Mouse (Mus musculus): ENCODE measurements around the gene Klf11. TPM values are rescaled to one million over a fixed set of nuclear protein-coding genes. Genes with fewer than 3 reads are reported as not detected.

The Klf11 gene
- 47.6 and 49.6 TPM in 2 replicates for total RNA-seq (2023)

GRCm38 (mm10) chr12:24651063-24651557 lies at the start of gene Klf11:
Gene Klf11 (plus strand): TSS chr12:24651274.

DNA sequence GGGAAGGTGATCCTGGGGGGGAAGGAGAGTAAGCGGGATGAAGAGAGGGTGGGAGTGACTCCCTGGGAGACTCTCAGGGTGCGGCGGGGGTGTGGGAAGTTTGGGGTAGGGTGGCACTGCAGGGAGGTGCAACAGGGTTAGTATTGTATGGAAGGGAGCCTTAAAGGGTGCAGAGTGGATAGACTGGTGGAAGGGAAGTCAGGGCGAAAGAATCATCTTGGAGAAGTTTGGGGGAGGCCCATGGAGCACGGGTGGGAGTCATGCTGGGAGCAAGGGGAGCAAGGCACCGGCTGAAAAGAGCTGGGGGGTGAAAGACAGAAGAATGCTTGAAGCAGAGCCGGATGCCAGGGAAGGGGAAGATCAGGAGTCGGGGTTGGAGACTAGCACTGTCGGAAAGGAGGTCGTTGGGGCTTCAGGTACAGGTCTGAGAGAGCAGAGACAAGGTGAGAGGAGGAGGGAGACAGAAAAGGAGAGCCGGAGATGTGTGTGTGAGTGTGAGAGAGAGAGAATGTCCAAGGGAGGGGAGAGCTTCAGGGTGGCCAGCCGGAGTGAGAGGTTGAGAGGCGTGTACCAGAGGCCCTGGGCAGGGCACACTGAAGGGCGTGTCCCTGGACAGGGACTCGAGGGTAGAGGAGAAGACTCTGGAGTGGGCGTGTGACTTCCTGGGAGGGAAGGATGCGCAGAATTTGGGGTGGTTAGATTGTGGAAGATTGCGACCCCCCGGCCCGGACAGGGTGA lies 30.4 kb downstream of the Klf11 start, which contains the start of gene Cys1:
Gene Cys1 (minus strand): TSS at position 528 of the 738 bp plus-strand sequence.

DNA sequence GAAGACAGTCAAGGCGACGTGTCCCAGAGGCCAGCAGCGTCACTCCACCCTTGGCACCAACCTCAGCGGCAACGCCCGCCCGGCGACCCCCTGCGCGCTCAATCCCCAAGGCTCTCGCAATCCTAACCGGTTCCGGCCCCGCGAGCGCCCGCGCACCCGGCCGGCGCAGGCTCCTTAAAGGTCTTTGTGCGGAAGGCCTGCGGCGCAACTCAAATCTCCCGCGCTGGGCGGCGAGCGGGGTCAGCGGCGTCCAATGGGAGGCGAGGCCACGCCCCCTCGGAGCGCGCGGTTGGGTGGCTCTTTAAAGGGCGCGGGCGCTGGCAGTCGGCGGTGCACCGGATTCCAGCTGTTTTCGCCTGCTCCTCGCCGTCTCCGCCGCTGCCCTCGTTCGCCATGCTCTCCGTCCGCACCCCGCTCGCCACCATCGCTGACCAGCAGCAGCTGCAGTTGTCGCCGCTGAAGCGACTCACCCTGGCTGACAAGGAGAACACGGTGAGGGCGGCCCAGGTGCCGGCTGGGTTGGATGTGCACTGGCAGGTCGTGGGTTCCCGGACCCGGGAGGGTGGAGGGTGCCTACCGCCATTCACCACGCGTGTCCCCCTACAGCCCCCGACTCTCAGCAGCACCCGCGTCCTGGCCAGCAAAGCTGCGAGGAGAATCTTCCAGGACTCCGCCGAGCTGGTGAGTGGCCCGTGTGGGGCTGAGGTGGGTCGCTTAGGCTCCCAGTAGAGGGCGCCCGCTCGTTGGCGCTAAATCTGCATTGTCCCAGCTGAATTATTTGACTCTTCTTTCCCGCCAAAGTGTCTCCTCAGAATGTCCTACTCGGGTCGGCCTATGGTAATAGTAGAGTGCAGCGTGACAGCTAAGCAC lies 57.1 kb downstream of the Klf11 start, which contains the start of gene Rrm2:
Gene Rrm2 (plus strand): TSS at position 288 of the 870 bp plus-strand sequence.

Other genes with a start within 250 kb of the Klf11 start
- 20.8 and 24.9 TPM in 2 replicates for gene Taf1b, start 152.9 kb upstream of the Klf11 start, total RNA-seq (2023)
- gene Grhl1, start 79.0 kb upstream of the Klf11 start, total RNA-seq (2023): 4.6 and 8.6 TPM in 2 replicates
- not detected in 2 replicates for gene Cys1, start 30.5 kb downstream of the Klf11 start, total RNA-seq (2023)
- 84.3 and 101 TPM in 2 replicates for gene Rrm2, start 57.0 kb downstream of the Klf11 start, total RNA-seq (2023)
- gene Mboat2, start 179.6 kb downstream of the Klf11 start, total RNA-seq (2023): 0.43 TPM in 1 of 2 replicates, not detected in the other